Mouse (Mus musculus): Measurements from ENCODE around the gene Aebp1.

The Aebp1 gene

DNA sequence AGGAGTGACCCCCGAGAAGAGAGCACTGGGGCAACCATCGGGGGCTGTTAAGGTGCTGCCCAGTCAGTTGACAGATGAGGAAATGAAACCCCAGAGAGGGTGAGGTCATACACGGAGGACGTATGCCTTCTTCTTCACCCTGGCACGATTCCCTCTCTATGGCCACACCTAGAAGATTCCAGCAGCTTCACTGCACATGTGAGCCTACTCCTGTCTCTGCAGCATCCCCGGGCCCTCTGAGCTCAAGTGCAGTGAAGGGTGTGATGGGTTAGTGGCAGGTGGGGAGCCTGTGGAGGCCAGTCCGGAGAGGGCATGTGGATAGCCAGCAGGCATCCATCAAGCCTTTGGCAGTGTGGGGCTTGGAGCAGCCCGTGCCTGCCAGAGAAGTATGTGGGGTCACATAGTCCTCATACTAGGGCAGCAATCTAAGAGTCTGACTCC is 30.4 kb downstream of the Aebp1 start:
- peak; percentile 82 for ATAC-seq (ENCODE audit: insufficient number of reproducible peaks, low FRiP score, low TSS enrichment)

DNA sequence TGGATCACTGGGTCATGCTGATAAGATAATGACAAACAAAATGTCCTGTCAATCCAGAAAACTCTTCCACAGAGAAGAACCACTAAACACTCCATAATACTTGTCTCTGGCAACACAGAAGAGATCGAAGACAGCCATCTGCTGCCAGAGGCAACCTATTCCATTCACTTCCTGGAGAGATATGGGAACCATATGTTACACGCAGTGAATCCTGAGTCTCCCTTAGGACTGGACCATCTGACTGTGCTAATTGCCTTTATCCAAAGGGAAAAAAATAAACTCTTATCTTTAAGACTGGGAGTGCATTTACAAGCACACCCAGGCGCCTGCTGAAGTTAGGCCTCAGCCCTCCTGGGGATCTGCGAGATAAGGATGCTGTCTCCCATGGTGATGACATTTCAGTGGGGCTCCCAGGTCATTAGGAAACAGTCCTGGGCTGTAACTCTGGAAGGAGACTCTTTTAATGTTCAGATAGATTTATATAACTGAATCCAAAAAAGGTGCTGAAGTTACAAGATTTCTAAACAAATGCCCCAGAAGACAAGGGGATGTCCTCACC is 31.1 kb downstream of the Aebp1 start:
- ATAC-seq (ENCODE audit: insufficient number of reproducible peaks, low FRiP score, low TSS enrichment) = peak; percentile 29; the same call in 1 of the 2 replicates

DNA sequence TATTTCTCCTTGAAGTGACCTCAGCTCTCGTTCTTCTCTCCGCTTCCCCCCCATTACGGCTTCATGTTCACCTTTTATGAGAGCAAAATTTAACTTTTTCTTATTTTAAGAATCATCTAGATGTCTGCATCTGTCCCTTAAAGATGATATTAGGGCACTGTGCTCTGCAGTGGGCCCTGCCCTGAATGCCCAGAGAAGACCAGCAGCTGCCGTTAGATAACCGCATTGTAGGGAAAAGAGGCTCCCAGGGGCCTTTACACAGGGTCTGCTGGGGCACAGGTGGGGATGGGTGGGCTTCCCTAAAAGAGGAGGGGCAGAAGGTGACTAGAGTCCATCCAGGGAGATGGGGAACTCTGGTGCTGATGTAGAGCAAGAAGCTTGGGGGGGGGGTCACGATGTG is 32.1 kb downstream of the Aebp1 start:
- no peak for ATAC-seq (ENCODE audit: insufficient number of reproducible peaks, low FRiP score, low TSS enrichment)

GRCm38 (mm10) chr11:5897230-5897629 is 35.5 kb downstream of the Aebp1 start:
- ATAC-seq (ENCODE audit: insufficient number of reproducible peaks, low FRiP score, low TSS enrichment) = no peak

DNA sequence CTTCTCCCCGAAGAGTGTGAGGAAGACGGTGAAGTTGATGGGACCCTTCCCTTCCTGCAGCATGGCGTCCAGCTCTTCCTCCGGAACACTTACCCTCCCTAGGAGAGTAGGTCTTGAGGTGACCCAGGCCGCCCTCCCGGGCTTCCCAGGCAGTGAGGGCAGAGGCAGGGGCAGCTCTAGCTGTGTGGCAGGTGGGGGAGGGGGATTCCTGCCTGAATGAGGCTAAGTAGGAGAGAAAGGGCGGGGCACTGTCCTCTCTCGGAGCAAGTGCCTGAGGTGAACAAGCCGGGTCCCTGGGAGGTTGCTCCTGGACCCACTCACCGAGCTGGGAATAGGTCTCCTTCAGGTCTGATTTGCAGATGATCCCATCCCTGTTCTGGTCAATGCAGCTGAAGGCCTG is 36.1 kb downstream of the Aebp1 start:
- ATAC-seq (ENCODE audit: insufficient number of reproducible peaks, low FRiP score, low TSS enrichment) = no peak

GRCm38 (mm10) chr11:5898531-5898930 is 36.8 kb downstream of the Aebp1 start, which contains the start of gene Myl7:
Myl7 (minus strand) TSS chr11:5898782.
- no peak for ATAC-seq (ENCODE audit: insufficient number of reproducible peaks, low FRiP score, low TSS enrichment)

- ATAC-seq (ENCODE audit: insufficient number of reproducible peaks, low FRiP score, low TSS enrichment) = no peak
Measured at GRCm38 (mm10) chr11:5899286-5899685, 37.5 kb downstream of the Aebp1 start.

DNA sequence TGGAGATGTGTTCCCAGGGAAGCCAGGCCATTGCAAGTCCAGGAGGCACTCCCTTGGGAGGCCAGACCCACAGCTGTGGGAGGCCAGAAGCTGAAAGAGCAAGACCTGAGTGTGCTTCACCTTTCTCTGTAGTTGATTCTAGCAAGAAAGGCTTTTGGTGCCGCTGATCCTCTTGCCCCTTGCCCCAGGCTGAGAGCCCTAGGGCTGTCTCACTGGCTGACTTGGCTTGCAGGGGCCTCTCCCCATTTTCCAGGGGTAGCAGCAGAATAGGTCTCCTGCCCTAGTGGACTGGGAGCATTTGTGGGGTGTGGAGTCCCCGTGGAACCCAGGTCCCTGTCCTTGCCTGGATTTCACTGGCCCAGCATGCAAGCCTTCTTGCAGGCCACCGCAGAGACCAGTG is 39.6 kb downstream of the Aebp1 start:
- no peak for ATAC-seq (ENCODE audit: insufficient number of reproducible peaks, low FRiP score, low TSS enrichment)

DNA sequence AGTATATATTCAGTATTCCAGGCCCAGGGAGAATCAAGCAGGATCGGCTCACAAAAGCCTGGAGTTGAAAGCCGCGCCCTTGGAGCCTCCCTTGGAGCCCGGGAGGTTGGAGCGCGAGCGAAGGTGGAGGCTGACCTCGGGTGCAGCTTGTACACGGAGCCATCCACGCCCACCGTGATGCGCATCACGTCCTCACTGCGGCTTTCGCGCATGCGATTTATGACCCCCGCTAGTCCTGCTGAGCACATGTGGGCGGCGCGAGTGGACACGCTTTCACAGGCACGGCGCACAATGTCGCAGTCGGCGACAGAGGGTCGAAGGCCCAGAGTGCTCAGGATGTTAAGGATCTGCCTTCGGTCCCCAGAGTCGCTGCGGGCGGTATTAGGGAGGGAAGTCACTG is 40.2 kb downstream of the Aebp1 start:
- ATAC-seq (ENCODE audit: insufficient number of reproducible peaks, low FRiP score, low TSS enrichment) = peak; percentile 74; the same call in 1 of the 2 replicates

- no peak for ATAC-seq (ENCODE audit: insufficient number of reproducible peaks, low FRiP score, low TSS enrichment)
Measured at GRCm38 (mm10) chr11:5902390-5902789, 40.6 kb downstream of the Aebp1 start.

DNA sequence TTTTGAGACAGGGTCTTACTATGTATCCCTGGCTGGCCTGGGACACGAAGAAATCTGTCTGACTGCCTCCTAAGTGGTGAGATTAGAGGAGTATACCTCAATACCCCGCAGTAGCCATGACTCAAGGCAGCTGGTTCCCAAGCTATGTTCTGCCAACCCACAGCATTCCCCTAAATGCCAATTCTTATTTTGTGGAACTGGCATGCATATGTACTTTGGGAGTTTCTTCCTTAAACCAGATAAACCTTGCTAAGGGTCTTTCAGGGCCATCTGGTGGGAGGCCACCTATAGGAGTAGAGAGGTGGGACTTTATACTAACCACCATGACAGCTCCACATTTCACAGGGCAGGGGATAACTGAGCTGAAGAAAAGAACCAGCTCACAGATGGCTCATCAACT is 42.1 kb downstream of the Aebp1 start:
- no peak for ATAC-seq (ENCODE audit: insufficient number of reproducible peaks, low FRiP score, low TSS enrichment)

- ATAC-seq (ENCODE audit: insufficient number of reproducible peaks, low FRiP score, low TSS enrichment) = no peak
Measured at GRCm38 (mm10) chr11:5904357-5904756, 42.6 kb downstream of the Aebp1 start.

GRCm38 (mm10) chr11:5904871-5905270 is 43.1 kb downstream of the Aebp1 start:
- ATAC-seq (ENCODE audit: insufficient number of reproducible peaks, low FRiP score, low TSS enrichment) = no peak

DNA sequence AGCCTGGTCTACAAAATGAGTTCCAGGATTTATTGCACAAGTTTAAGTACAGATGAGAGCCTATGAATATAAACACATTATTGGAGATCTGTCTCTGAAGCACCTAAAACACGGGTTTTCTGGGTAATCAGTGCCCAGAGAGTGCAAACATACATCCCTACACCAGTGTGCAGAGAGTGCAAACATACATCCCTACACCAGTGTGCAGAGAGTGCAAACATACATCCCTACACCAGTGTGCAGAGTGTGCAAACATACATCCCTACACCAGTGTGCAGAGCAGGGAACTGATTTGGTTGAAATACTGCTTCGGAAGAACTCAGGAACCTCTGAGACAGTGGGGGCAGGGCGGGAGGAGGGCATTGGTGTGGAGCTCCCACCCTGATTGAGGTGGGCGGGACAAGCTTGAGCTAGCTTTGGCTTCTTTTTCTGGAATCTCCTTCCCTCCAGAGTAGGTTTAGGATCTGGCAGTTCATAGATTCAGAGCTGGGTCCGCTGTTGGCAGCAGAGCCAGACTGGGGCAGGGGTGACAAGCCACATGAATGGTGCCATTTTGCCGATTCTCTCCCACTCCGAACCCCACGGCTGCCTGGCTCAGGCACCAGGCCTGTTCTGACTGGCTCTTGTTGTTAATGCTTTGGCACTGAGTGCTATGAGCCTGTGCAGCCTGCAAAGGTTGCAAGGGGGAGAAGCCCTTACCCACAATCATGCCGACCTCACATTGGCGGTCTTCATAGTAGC is 44.2 kb downstream of the Aebp1 start:
- ATAC-seq (ENCODE audit: insufficient number of reproducible peaks, low FRiP score, low TSS enrichment) = no peak

GRCm38 (mm10) chr11:5907096-5907495 is 45.3 kb downstream of the Aebp1 start:
- ATAC-seq (ENCODE audit: insufficient number of reproducible peaks, low FRiP score, low TSS enrichment) = no peak

GRCm38 (mm10) chr11:5908642-5909041 is 46.9 kb downstream of the Aebp1 start:
- no peak for ATAC-seq (ENCODE audit: insufficient number of reproducible peaks, low FRiP score, low TSS enrichment)

- peak; percentile 67; the same call in 1 of the 2 replicates for ATAC-seq (ENCODE audit: insufficient number of reproducible peaks, low FRiP score, low TSS enrichment)
Measured at GRCm38 (mm10) chr11:5912635-5913034, 50.9 kb downstream of the Aebp1 start.

GRCm38 (mm10) chr11:5913256-5913655 is 51.5 kb downstream of the Aebp1 start:
- 0 out of 2 replicates have a peak, but pooled peaks have one; percentile 21 for ATAC-seq (ENCODE audit: insufficient number of reproducible peaks, low FRiP score, low TSS enrichment)

- no peak for ATAC-seq (ENCODE audit: insufficient number of reproducible peaks, low FRiP score, low TSS enrichment)
Measured at GRCm38 (mm10) chr11:5913936-5914335, 52.2 kb downstream of the Aebp1 start.

DNA sequence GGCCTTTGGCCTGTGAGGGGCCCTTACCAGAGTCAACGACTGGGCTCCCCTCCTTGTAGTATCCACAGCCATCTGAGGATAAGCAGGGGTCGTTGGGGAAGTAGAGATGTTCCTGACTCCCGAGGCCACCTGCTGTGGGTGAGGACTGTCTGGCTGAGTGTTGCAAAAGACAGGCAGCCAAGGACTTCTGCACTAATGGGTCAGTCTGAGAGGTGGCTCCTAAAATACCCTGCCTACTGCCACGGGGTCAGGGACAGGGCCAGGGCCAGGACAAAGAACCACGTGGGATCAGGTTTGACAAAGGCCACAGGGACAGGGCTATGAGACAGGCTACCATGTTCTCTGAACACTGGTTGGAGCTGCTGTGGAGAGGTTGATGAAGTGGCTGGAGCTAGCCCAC is 53.2 kb downstream of the Aebp1 start:
- no peak for ATAC-seq (ENCODE audit: insufficient number of reproducible peaks, low FRiP score, low TSS enrichment)

GRCm38 (mm10) chr11:5915429-5916177 is 53.9 kb downstream of the Aebp1 start:
- ATAC-seq (ENCODE audit: insufficient number of reproducible peaks, low FRiP score, low TSS enrichment) = no peak

All from cerebellum, adult (tissue).